Mouse (Mus musculus) ES-E14 (cell line): Measurements from ENCODE around the gene Olfr2.

Experiments
- CHD2 ChIP-seq: IDR thresholded peaks from 2 replicates; pipeline ENCODE4 v1.6.1; 2014; ENCODE audit warnings: mild to moderate bottlenecking, low read depth, low read length, inconsistent platforms
- HCFC1 ChIP-seq: IDR thresholded peaks from 2 replicates; pipeline ENCODE4 v1.6.1; 2012; ENCODE audit warnings: low read length, inconsistent platforms, borderline replicate concordance; ENCODE audit not compliant: insufficient read depth
- ZC3H11A ChIP-seq: IDR thresholded peaks from 2 replicates; pipeline ENCODE4 v1.6.1; 2012; ENCODE audit warnings: low read depth, mild to moderate bottlenecking, inconsistent platforms, low read length, borderline replicate concordance

- TF ChIP-seq HCFC1 (no peak), CHD2 (no peak), ZC3H11A (no peak)
These were observed 20.6 kb downstream of the Olfr2 start for GRCm38 (mm10) chr7:106985236-106985635.
